Mouse (Mus musculus): Measurements from ENCODE around the gene Herpud1.
A peak's percentile ranks its signal among the peaks of the same experiment; 100 is the strongest.

Herpud1 gene

DNA sequence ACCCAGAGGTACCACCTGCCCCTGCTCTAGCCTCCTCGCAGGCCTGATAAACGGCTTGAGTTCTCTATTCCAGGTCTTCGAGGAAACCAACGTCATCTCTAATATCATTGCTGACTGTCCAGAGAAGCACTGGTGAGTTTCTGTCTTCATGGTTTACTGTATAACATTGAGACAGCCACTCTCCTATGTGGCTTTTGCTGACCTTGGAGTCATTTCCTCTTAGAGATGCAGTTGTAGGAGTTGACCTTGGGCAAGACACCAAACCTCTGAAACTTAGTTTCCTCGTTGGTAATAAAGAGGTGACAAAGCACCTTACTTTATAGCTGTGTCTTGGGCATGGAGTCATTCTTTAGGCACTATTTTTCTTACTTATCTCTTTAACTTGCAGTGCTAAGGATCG is 26.3 kb downstream of the Herpud1 start:
- DNase-seq, result no peak

DNA sequence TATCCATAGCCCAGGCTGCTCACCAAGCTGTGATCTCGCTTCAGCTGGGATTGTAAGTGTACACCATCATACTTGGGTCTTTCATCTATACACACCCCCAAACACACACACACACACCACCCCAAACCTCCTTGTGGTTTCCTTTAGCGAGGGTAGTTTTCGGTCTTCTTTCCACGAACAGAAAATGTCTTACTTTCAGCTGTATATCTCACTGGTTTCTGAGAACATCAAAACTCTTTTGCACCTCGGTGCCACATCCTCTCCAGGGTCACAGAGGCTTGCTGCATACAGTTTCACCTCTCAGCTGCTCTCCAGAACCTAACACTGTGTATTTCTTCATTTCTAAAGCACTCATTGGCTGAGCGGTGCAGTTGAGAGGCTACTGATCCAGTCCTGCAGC is 27.3 kb downstream of the Herpud1 start:
- peak; percentile 55 for DNase-seq

- no peak for DNase-seq
Observed at GRCm38 (mm10) chr8:94415218-94415617, 29.0 kb downstream of the Herpud1 start.

GRCm38 (mm10) chr8:94418017-94418416 is 31.8 kb downstream of the Herpud1 start:
- DNase-seq, result no peak

DNA sequence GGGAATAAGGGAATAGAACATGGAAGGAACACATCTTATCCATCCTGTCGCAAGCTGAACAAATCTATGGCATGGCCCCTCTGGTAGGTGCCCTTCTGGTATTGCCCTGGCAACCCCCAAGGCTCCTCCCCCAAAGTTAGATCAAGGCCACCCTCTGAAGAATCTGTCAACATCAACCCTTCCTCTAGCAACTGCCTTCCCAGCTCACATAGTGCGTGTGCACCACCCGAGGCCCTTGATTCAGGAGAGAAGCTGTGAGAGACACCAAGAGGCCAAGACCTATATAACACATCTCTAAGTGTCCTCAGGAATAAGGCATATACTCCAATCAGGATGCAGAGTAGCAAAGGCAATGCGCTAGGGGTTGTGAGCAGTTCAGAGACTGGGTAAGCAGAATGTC is 36.0 kb downstream of the Herpud1 start:
- DNase-seq, result no peak

DNA sequence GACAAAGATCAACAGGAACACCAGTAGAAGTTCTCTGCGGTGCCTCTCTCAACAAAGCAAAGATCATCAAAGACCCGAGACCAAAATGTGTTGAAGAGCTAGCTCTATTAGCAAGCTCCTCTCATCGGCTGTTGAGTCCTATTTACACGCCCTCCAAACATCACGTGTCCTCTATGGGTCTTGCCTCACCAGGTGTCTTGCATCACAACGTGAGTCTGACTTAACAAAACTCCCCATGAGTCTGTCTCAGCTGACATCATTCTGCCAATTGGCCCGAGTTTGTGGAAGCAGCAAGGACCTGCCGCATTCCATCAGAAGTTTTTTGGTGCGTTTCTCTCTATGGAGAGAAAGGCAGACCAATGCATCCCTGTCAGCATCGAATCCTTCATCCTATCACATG is 41.7 kb downstream of the Herpud1 start:
- DNase-seq, result no peak

GRCm38 (mm10) chr8:94428420-94428819 is 42.2 kb downstream of the Herpud1 start:
- no peak for DNase-seq

- no peak for DNase-seq
Observed at GRCm38 (mm10) chr8:94429376-94429775, 43.1 kb downstream of the Herpud1 start.

DNA sequence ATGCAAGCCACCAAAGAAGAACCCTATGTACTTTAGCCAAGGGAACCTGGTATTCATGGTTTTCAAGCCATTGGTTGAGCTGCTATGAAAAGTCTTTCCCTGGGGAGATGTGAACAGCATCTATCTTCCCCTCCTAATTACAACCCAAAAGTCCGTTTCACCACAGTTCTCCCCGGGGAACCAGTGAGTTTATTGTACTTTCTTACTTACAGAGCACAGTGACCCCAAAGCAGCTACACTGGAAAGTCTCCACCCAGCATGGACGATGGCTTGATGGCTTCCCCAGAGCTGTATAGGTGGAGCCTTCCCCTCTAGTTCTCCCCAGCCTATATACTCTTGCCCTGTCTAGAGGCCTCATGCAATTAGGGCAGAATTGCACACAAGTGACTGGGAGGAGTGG is 46.0 kb downstream of the Herpud1 start:
- DNase-seq, result no peak

GRCm38 (mm10) chr8:94433981-94434466 is 47.8 kb downstream of the Herpud1 start, which contains the start of gene Nlrc5:
Gene Nlrc5 (plus strand): TSS chr8:94434356.
- DNase-seq, result peak; percentile 86

DNA sequence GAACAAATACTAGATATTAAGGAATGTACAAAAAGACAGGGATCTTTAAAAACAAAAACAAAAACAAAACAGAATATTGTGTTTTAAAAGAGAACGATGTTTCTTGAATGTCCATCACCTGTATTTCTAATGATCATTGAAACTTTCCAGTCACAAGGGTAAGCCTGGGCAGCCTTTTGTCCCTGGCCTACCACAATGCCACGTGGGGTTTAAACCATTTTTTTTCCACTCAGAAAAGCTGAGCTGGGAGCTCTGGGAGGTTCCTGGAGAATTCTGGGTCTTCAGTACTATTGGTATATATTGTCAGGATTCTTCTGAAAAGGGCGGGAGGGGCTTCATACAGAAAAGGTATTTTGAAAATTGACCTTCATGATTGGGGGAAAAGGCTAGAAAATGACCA is 48.7 kb downstream of the Herpud1 start:
- no peak for DNase-seq

- DNase-seq, result no peak
Observed at GRCm38 (mm10) chr8:94435397-94436111, 49.3 kb downstream of the Herpud1 start.

- no peak for DNase-seq
Observed at GRCm38 (mm10) chr8:94436112-94436572, 49.9 kb downstream of the Herpud1 start.

GRCm38 (mm10) chr8:94436900-94437299 is 50.7 kb downstream of the Herpud1 start:
- no peak for DNase-seq

DNA sequence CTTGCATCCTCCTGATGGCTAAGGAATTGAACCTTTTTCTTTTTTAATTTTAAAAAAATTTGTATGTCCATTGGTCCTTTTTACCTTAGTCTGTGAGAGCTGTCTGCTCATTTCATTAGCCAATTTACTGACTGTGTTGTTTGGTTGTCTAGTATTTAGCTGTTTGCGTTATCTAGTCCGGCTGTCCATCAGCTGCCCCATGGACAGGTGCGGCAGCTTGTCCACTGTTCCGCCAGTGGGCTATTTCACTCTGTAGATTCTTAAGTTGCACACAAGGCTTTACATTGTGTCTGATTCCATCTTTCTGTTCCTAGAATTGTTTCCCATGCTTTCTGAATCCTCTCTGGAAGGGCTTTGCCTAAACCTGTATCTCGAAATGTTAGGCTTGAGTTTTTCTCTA is 52.4 kb downstream of the Herpud1 start:
- no peak for DNase-seq

DNA sequence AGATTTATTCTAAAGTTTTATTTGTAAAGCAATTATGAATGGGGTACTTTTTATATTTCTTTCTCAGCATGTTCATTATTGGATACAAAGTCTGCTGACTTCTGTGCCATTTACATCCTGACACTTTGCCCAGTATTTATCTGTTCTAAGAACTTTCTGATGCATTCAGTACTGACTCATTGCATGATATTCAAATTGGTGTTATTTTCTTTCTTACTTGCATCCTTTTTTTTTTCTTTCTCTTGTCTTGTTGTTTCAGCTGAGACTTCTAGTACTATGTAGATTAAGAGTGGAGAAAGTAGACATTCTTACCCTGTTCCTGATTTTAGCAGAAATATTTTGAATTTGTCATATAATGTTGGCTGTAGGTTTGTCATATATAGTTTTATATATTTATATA is 53.5 kb downstream of the Herpud1 start:
- no peak for DNase-seq

DNA sequence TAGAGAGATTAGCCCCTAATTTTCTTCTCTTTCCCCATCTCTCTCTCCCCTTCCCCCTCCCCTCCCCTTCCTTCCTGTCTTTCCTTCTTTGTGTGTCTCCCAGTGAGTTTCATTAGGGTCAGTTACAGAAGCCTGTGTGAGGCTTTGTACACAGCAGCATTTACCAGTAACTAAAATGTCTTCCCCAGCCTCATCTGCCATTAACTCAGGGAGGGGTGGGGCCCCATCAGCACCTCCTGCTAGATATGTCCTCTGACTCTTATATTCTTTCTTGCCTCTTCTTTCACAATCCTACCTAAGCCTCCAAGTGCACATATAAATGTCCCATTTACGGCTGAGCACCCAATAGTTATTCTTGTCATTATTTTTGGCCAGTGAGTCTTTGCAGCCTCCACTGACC is 54.2 kb downstream of the Herpud1 start:
- peak; percentile 0 for DNase-seq

- no peak for DNase-seq
Observed at GRCm38 (mm10) chr8:94441686-94442085, 55.4 kb downstream of the Herpud1 start.

DNA sequence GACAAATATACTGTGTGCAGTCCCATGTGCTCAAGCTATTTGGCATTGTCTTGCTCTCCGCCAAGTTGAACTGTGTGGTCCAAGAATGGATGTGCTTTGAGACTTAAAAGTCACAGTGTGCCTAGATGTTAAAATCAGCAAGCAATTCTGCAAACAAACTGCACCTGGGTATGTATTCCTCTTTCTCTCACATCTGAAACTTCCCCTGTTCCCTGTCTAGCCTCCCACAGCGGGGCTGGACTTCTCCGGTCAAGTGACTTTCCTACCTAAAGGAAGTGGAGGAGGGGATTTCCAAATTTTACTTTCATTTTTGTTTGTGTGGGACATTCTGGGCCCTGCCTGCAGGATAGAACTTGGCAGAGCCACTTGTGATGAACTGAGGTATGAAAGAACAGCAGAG is 56.9 kb downstream of the Herpud1 start:
- DNase-seq, result no peak

GRCm38 (mm10) chr8:94444480-94444879 is 58.2 kb downstream of the Herpud1 start:
- no peak for DNase-seq
